Mouse (Mus musculus): ENCODE data around the gene Otud7b. TPM values are rescaled to one million over a fixed set of nuclear protein-coding genes. Genes with fewer than 3 reads are reported as not detected.
"Not testable (repeated sequence)": the region's sequence is repeated elsewhere in the genome, so short reads cannot be mapped to it uniquely, and the experiment has no call there.

Gene Otud7b
- polyA plus RNA-seq, 1 experiment from 2014 or later: 12.4 TPM

DNA sequence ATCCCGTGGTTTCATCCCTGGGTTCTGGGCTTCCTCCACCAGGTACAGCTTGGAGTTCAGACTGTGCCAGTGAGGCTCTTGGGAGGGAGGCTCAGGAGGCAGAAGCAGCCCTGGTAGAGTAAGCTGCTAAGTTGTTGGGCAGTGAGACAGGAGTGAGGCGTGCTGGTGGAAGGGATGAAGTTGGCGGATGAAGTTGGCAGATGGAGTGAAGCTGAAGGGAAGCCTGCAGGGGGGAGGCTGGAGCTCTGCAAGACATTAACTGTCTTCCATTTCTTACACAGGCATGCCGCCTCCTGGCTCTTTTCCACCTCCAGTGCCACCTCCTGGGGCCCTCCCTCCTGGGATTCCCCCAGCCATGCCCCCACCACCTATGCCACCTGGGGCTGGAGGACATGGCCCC, 69.7 kb downstream of the Otud7b start:
- not testable (repeated sequence) for H3K9me3 ChIP-seq (replicated peaks); H3K9ac ChIP-seq; H3K27me3 ChIP-seq; ATAC-seq; H3K27ac ChIP-seq
- peak overlapping the region; percentile 20; the same call in 1 of the 2 replicates for H3K4me3 ChIP-seq
- peak overlapping the region; percentile 99 for H3K4me2 ChIP-seq
- peaks cover 49% of the 10 kb centered on the region for H3K36me3 ChIP-seq (ENCODE audit: poor library complexity, severe bottlenecking)
- peaks cover 38% of the 10 kb centered on the region for H3K4me1 ChIP-seq
- WGBS: 91% methylated on average over 4 of the region's 4 CpGs

DNA sequence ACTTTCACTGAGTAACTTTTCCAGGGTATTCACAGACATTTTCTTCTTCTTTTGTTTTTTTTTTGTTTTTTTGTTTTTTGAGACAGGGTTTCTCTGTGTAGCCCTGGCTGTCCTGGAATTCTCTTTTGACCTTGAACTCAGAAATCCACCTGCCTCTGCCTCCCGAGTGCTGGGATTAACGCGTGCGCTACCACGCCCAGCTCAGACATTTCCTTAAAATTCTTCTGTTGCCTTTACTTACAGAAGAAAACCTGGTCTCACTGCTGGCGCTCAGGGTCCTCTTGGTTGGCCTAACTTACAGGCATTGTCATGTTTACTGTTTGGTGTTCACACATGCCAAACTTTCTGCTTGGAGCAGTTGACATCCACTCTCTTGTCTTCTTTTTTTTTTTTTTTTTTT, 70.9 kb downstream of the Otud7b start:
- Histone ChIP-seq H3K27me3 (no peaks in the 10 kb centered on the region), H3K9me3 (replicated peaks) (no peaks in the 10 kb centered on the region), H3K4me2 (no peak overlapping the region), H3K4me1 (peaks cover 40% of the 10 kb centered on the region), H3K27ac (no peak overlapping the region), H3K4me3 (no peak overlapping the region), H3K36me3 (ENCODE audit: poor library complexity, severe bottlenecking) (peaks cover 49% of the 10 kb centered on the region), H3K9ac (no peak overlapping the region)
- ATAC-seq: no peak
- 96% methylated on average over 6 of the region's 6 CpGs for WGBS

- WGBS: 97% methylated on average over 4 of the region's 4 CpGs
- H3K4me2 ChIP-seq: no peak overlapping the region
- peaks cover 49% of the 10 kb centered on the region for H3K36me3 ChIP-seq (ENCODE audit: poor library complexity, severe bottlenecking)
- H3K9me3 ChIP-seq (replicated peaks): no peaks in the 10 kb centered on the region
- no peak overlapping the region for H3K4me3 ChIP-seq
- H3K27ac ChIP-seq: no peak overlapping the region
- H3K9ac ChIP-seq: no peak overlapping the region
- peaks cover 39% of the 10 kb centered on the region for H3K4me1 ChIP-seq
- no peaks in the 10 kb centered on the region for H3K27me3 ChIP-seq
- no peak for ATAC-seq
These were observed 74.1 kb downstream of the Otud7b start for GRCm38 (mm10) chr3:96178427-96178826.

GRCm38 (mm10) chr3:96178902-96179301, 74.6 kb downstream of the Otud7b start:
- WGBS: 91% methylated on average over 2 of the region's 2 CpGs
- no peaks in the 10 kb centered on the region for H3K9me3 ChIP-seq (replicated peaks)
- no peak overlapping the region for H3K4me3 ChIP-seq
- H3K27ac ChIP-seq: no peak overlapping the region
- H3K9ac ChIP-seq: no peak overlapping the region
- ATAC-seq: no peak
- H3K4me1 ChIP-seq: peaks cover 35% of the 10 kb centered on the region
- peaks cover 48% of the 10 kb centered on the region for H3K36me3 ChIP-seq (ENCODE audit: poor library complexity, severe bottlenecking)
- no peak overlapping the region for H3K4me2 ChIP-seq
- no peaks in the 10 kb centered on the region for H3K27me3 ChIP-seq

- Histone ChIP-seq H3K27ac (no peak overlapping the region), H3K9ac (no peak overlapping the region), H3K9me3 (replicated peaks) (no peaks in the 10 kb centered on the region), H3K4me3 (no peak overlapping the region), H3K36me3 (ENCODE audit: poor library complexity, severe bottlenecking) (peaks cover 41% of the 10 kb centered on the region), H3K27me3 (no peaks in the 10 kb centered on the region), H3K4me1 (peaks cover 28% of the 10 kb centered on the region), H3K4me2 (no peak overlapping the region)
- WGBS: 66% methylated on average over 4 of the region's 4 CpGs
- ATAC-seq: no peak
These were observed 75.2 kb downstream of the Otud7b start for GRCm38 (mm10) chr3:96179531-96179930.

DNA sequence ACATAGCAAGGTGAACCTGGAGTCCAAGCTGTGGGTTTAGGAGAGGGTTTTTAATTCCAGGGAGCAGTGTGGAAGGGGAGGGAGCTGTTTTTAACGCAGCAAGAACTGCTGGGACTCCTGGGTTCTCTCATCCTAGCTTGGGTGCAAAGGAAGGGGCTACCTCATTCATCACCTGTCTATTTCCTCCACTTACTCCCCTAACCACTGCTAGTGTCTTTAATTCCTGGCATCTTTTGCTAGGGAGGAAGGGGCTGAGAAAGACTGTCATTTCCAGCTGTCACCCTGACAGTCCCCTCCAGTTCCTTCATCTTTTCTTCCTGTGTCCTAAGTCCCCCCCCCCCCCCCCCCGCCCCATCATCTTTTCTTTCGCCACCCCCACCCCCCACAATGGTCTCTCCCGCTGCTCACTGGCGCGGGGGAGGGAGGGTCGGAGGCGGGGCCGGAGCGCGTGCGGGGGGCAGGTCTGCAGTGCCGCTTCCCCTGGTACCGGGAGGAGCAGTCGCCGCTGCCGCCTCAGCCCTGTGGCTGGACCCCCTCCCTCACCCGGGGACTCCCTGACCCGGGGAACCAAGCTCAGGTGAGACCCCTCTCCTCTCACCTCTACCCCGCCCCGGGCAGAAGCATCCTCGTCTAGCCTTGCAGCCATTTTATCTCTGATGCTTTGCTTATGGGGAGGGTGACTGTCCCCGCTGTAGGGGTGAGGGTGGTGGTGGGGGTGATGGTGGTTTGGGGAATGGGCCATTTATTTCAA, 76.6 kb downstream of the Otud7b start, which contains the start of gene Sv2a:
Gene Sv2a, plus strand, starts transcription at position 425 of the 751 bp plus-strand sequence.
- ATAC-seq: peak; percentile 74
- no peaks in the 10 kb centered on the region for H3K9me3 ChIP-seq (replicated peaks)
- 0% methylated on average over 11 of the region's 23 CpGs for WGBS
- peak within 1 kb of the TSS; percentile 84 for H3K9ac ChIP-seq
- H3K4me2 ChIP-seq: peak within 1 kb of the TSS; percentile 78
- H3K36me3 ChIP-seq (ENCODE audit: poor library complexity, severe bottlenecking): peaks cover 35% of the 10 kb centered on the region
- H3K4me1 ChIP-seq: peaks cover 23% of the 10 kb centered on the region
- no peaks in the 10 kb centered on the region for H3K27me3 ChIP-seq
- H3K27ac ChIP-seq: peak within 1 kb of the TSS; percentile 61
- H3K4me3 ChIP-seq: peak within 1 kb of the TSS; percentile 59

DNA sequence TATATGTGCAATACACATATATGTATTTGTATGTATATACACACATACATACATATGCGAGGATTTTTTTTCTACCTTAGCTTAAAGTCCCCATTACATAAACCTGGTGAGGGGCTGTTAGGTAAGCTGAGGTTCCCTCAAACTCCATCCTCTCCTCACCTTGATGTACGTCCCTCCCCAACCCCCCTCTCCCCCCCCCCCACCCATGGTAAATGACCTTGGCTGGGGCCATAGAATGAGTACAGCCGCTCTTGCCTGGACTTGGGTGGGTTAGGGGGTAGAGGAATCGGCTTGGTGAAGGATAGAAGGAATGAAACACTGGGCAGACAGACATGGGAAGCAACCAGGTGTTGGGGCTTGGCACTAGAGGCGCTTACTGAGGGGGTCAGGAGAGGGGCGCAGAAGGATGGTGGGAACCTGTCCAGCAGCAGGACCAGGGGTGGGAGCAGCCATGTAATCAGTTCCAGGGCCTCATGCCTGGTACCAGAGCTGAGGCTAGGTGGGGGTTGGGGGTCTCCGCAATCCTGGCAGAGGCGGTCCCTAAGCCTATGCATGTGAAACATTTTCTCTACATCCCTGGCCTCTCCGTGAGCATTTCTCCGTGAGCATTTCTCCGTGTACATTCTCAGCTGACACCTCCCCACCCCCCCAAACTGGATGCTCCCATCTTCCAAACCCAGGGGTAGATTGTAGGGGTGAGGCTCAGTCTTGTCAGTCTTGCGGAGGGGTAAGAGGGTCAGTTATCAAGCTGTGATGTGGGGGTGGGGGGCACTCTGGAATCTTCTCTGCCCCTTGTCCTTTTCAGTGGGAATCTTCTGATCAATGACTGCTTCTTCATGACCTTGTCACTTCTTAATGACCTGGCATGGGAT, 77.4 kb downstream of the Otud7b start:
- Histone ChIP-seq H3K4me2 (peak overlapping the region; percentile 78), H3K27ac (0 out of 2 replicates have a peak overlapping the region, but pooled peaks have one; percentile 48), H3K4me3 (peak overlapping the region; percentile 59), H3K9ac (peak overlapping the region; percentile 84), H3K36me3 (ENCODE audit: poor library complexity, severe bottlenecking) (peaks cover 27% of the 10 kb centered on the region), H3K4me1 (peaks cover 23% of the 10 kb centered on the region), H3K9me3 (replicated peaks) (no peaks in the 10 kb centered on the region), H3K27me3 (no peaks in the 10 kb centered on the region)
- ATAC-seq: peak; percentile 39; the same call in 1 of the 2 replicates
- WGBS: 43% methylated on average over 12 of the region's 12 CpGs

- Histone ChIP-seq H3K36me3 (ENCODE audit: poor library complexity, severe bottlenecking) (peaks cover 26% of the 10 kb centered on the region), H3K4me1 (peaks cover 23% of the 10 kb centered on the region), H3K4me3 (peak overlapping the region; percentile 59), H3K27me3 (no peaks in the 10 kb centered on the region), H3K27ac (0 out of 2 replicates have a peak overlapping the region, but pooled peaks have one; percentile 48), H3K9me3 (replicated peaks) (no peaks in the 10 kb centered on the region), H3K9ac (peak overlapping the region; percentile 84), H3K4me2 (peak overlapping the region; percentile 78)
- ATAC-seq: no peak
- 26% methylated on average over 4 of the region's 4 CpGs for WGBS
These were observed 78.1 kb downstream of the Otud7b start for GRCm38 (mm10) chr3:96182382-96182776.

GRCm38 (mm10) chr3:96192977-96193376, 88.7 kb downstream of the Otud7b start:
- no peaks in the 10 kb centered on the region for H3K9me3 ChIP-seq (replicated peaks)
- H3K4me3 ChIP-seq: no peak overlapping the region
- 0 out of 2 replicates have a peak overlapping the region, but pooled peaks have one; percentile 6 for H3K9ac ChIP-seq
- peaks cover 12% of the 10 kb centered on the region for H3K4me1 ChIP-seq
- no peak for ATAC-seq
- H3K36me3 ChIP-seq (ENCODE audit: poor library complexity, severe bottlenecking): peaks cover 45% of the 10 kb centered on the region
- no peak overlapping the region for H3K27ac ChIP-seq
- 67% methylated on average over 12 of the region's 12 CpGs for WGBS
- H3K4me2 ChIP-seq: no peak overlapping the region
- no peaks in the 10 kb centered on the region for H3K27me3 ChIP-seq

DNA sequence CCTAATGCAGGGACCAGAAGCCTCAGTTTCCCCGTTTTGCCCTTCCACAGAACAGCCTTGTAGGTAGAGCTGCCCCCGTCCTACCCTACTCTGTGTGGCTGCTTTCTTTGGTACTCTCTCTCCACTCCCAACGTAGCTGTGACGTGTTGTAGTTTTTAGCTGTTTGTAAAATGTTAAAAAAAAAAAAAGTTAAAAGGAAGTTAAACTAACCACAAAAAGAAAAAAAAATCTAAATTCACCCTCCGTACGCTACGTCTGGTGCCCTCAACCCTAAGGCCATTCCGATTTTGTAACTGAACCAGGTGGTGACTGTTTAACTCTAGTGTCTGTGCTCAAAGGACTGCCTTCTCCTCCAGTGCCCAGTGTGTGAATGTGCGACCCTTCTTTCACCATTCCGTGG, 90.6 kb downstream of the Otud7b start:
- H3K36me3 ChIP-seq (ENCODE audit: poor library complexity, severe bottlenecking): peaks cover 31% of the 10 kb centered on the region
- WGBS: 94% methylated on average over 10 of the region's 10 CpGs

GRCm38 (mm10) chr3:96195616-96196313, 91.4 kb downstream of the Otud7b start:
- no peak overlapping the region for H3K9ac ChIP-seq
- H3K9me3 ChIP-seq (replicated peaks): no peaks in the 10 kb centered on the region
- H3K4me1 ChIP-seq: peaks cover 15% of the 10 kb centered on the region
- H3K36me3 ChIP-seq (ENCODE audit: poor library complexity, severe bottlenecking): peaks cover 23% of the 10 kb centered on the region
- H3K4me2 ChIP-seq: peak overlapping the region; percentile 97
- H3K27ac ChIP-seq: no peak overlapping the region
- 91% methylated on average over 11 of the region's 11 CpGs for WGBS
- H3K27me3 ChIP-seq: no peaks in the 10 kb centered on the region
- no peak for ATAC-seq
- H3K4me3 ChIP-seq: no peak overlapping the region

More for the DNA sequence above, 90.6 kb downstream of the Otud7b start:
- no peaks in the 10 kb centered on the region for H3K9me3 ChIP-seq (replicated peaks)
- H3K4me2 ChIP-seq: no peak overlapping the region
- no peaks in the 10 kb centered on the region for H3K27me3 ChIP-seq
- no peak overlapping the region for H3K4me3 ChIP-seq
- H3K9ac ChIP-seq: no peak overlapping the region
- H3K4me1 ChIP-seq: peaks cover 15% of the 10 kb centered on the region
- ATAC-seq: no peak
- no peak overlapping the region for H3K27ac ChIP-seq

All from forebrain, embryonic 13.5 days (tissue).